Mouse (Mus musculus) lung, postnatal 4 days (tissue): Measurements from ENCODE around the gene Psmd14.
A peak's percentile ranks its signal among the peaks of the same experiment; 100 is the strongest.

Experiments
- DNase-seq, 2 experiments: peaks; one replicate each; pipeline ENCODE4 v3.0.0; 2021

Psmd14 gene

GRCm38 (mm10) chr2:61814548-61815473 is 103.3 kb downstream of the Psmd14 start:
- DNase-seq, result peak in 1 of 2 experiments; percentile 25

DNA sequence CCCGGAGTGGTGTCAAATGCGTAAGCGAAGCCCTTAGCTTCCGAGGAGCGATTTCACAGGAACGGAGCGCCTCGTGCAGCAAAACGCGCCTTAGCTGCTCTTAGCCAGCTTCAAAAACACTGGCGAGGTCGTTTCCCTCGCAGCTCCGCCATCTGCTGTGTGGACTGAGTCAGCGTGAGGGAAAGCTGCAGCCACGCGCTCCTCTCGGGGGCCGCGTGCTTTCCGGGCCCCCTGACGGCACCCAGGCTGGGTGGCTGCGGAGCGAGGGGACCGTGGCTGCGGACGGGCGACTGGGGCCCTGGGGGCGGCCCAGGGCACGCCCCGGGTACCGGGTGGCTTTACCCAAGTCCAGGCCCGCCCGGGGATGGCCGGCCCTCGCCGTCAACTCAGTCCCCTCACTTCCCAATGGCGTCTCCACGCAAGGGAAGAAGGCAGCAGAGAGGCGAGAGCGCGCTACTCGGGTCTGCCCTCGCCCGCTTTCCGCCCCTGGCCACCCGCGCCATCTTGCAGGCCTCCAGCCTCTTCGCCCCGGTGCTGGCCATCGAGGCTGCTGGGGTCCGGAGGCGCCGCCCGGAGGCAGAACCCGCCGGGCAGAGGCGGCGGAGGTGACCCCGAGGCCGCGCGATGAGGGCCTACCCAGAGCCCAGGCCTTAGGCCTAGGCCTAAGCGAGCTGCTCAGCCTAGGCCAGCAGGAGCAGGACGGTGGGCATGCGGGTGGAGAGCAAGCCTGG is 104.3 kb downstream of the Psmd14 start:
- peak; percentile 11 to 33 for DNase-seq

- DNase-seq, result no peak
These were observed 106.7 kb downstream of the Psmd14 start for GRCm38 (mm10) chr2:61818197-61818596.

GRCm38 (mm10) chr2:61820203-61820602 is 108.7 kb downstream of the Psmd14 start:
- DNase-seq, result no peak

- no peak for DNase-seq
These were observed 112.1 kb downstream of the Psmd14 start for GRCm38 (mm10) chr2:61823426-61824140.

- no peak for DNase-seq
These were observed 125.8 kb downstream of the Psmd14 start for GRCm38 (mm10) chr2:61837243-61837806.
